Mouse (Mus musculus) CD4-positive, CD25-positive, alpha-beta regulatory T cell (primary cell): Measurements from ENCODE around the gene Dppa3. TPM values are rescaled to one million over a fixed set of nuclear protein-coding genes. Genes with fewer than 3 reads are reported as not detected.

Experiments used
- polyA plus RNA-seq: library from polyadenylated mRNA; unstranded; fragments of 100-300 nt; shearing (Covaris generic); gene quantifications from one replicate; pipeline ENCODE4 v1.2.1, GENCODE M21; 2017

Gene Dppa3
- not detected for polyA plus RNA-seq

DNA sequence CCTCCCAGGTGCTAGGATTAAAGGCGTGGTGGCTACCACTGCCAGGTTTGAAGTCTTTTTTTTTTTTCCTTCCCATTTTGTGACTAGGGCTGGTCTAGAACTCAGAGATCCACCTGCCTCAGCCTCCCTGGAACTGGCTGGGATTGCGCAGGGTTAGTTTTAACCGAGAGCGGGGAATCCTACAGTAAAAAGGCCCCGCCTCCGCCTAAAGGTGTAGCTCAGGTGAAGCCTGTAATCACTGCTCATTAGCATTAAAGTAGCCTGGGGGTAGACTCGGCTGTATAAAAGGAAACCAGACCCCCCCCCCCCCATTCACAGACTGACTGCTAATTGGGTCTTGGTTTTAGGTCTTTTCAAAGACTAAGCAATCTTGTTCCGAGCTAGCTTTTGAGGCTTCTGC, at the start of gene Dppa3:
Gene Dppa3, plus strand, starts transcription at position 301 of the 400 bp plus-strand sequence.

DNA sequence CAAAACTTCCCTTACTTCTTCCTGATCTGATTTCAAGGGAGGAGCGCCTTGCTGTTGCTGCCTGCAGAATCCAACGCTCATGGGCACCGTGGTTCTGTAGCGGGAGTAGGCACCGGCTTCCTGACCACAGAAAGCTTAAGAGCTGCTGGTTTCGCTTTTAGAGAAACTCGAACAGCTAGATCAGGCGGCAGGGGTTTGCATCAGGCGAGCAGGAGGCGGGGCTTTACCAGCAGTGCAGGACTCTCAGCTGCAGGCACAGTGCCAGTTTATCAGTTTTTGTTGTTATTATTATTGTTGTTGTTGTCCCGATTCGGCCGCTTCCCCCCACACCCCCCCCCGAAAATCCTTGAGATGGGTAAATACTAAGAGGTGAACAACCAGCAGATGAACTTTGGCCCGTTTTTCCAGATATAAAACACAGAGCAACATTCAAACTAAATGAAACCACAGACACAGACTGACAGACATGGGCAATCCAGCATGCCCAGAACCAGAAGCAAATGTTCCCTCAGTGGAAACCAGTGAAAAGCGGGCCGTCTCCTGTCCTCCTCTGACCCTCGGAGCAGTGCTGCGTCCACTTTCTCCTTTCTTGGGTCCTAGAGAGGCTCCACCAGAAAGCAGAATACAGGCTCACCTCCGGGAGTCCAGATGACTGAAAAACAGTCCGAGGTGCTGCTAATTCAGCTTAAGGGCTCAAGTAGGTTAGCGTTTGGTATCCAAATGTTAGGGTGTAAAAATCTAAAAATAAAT, 23.8 kb upstream of the Dppa3 start, which contains the start of gene Apobec1:
Gene Apobec1, minus strand, starts transcription at position 203 of the 750 bp plus-strand sequence.

DNA sequence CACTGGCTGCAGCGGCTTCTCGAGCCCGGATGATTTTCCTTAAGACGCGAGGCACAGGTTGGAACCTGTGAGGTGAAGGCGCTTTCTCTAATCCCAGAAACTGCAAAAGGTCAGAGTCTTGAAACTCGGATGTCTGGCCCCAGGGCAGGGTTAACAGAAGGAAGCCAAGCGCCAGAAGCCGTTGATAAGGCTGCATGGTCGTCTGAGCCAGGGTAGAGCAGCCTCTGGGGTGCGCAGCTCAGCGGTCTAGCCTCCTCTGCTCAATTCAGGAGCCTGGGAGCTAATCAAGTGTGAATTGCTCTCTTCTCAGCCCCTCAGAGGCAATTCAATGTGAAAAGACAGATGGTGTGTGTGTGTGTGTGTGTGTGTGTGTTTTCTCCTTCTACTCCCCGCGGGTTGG, 16.4 kb upstream of the Dppa3 start, which contains the start of gene Gdf3:
Gene Gdf3, minus strand, starts transcription at position 317 of the 400 bp plus-strand sequence.

Other genes with a start within 250 kb of the Dppa3 start
- gene Rimklb, start 127.6 kb upstream of the Dppa3 start, polyA plus RNA-seq, result 0.06 TPM
- not detected for gene Mfap5, start 120.6 kb upstream of the Dppa3 start, polyA plus RNA-seq
- gene Aicda, start 72.6 kb upstream of the Dppa3 start, polyA plus RNA-seq, result 0.26 TPM
- 17.6 TPM for gene Apobec1, start 24.0 kb upstream of the Dppa3 start, polyA plus RNA-seq
- gene Gdf3, start 16.3 kb upstream of the Dppa3 start, polyA plus RNA-seq, result not detected
- not detected for gene Nanog, start 81.1 kb downstream of the Dppa3 start, polyA plus RNA-seq
- gene Slc2a3, start 175.2 kb downstream of the Dppa3 start, polyA plus RNA-seq, result 95.4 TPM
- gene Foxj2, start 193.5 kb downstream of the Dppa3 start, polyA plus RNA-seq, result 35.0 TPM
- gene C3ar1, start 229.8 kb downstream of the Dppa3 start, polyA plus RNA-seq, result 0.11 TPM
- gene Necap1, start 248.1 kb downstream of the Dppa3 start, polyA plus RNA-seq, result 34.9 TPM